Mouse (Mus musculus) NIH3T3 (cell line): ENCODE results near the gene Gm21708.
"Not testable (repeated sequence)": the region's sequence is repeated elsewhere in the genome, so short reads cannot be mapped to it uniquely, and the experiment has no call there.

Source experiments
- DNase-seq: peaks from one replicate; pipeline ENCODE4 v3.0.0-alpha.2; 2012; ENCODE audit warnings: low read depth

Gm21708 gene

GRCm38 (mm10) chrY:3410067-3410466 is at the start of gene Gm21708, which contains the start of gene Gm21704:
Gm21708 (minus strand) TSS chrY:3410167.
Gm21704 (minus strand) TSS chrY:3410167.
- not testable (repeated sequence) for DNase-seq
